Mouse (Mus musculus) kidney, adult 2 months (tissue): ENCODE data around the gene C2cd3.

Experiments
- CTCF ChIP-seq: fragments of 200-500 bp; conservative IDR thresholded peaks from 2 replicates; pipeline ENCODE4 v1.5.1; 2011; ENCODE audit warnings: low read depth, mild to moderate bottlenecking, control low read depth, low read length, moderate library complexity, mixed read lengths; ENCODE audit not compliant: insufficient read depth, insufficient read length
- POLR2A ChIP-seq: fragments of 200-500 bp; IDR thresholded peaks from one replicate; pipeline ENCODE4 v1.6.1; 2011; ENCODE audit warnings: low read depth, low read length, control low read depth

DNA sequence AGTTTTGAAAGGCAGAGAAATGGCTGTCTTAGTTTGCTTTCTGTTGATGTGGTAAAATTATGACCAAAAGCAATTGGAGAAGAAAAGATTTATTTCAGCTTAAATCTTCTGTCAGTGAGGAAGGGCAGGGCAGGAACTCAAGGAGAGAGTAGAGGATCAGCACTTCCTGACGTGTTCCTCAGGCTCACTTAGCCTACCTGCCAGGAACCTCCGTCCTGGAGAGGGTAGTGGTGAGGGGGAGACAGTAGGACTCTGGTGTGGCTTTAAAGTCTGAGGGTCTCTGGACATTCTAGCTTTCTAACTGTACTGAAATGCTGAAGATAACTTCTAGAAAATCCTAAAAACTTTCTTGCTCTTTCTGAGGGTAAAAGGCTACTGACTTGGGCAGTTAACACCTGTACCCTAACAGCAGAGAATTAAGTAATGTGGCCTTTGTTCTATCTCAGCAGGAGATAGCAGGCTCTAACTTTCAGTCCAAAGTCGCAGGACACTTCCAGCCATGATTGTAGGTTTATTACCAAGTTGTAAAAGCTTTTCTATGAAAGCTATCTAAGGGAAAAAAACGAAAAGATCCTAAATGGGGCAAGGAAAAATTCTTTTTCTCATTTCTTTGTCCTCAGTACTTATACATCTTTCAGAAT is 29.0 kb downstream of the C2cd3 start:
- TF ChIP-seq CTCF (no peak), POLR2A (no peak)
